Mouse (Mus musculus) testis, postnatal 10 days (tissue): ENCODE results near the gene Ggnbp2.

Experiments
- DNase-seq: peaks from one replicate; pipeline ENCODE4 v3.0.0; 2021; ENCODE audit warnings: low spot score

The Ggnbp2 gene

GRCm38 (mm10) chr11:84870337-84871043, at the start of gene Ggnbp2:
Gene Ggnbp2, minus strand, starts transcription at chr11:84870817.
- DNase-seq: peak; percentile 94

GRCm38 (mm10) chr11:84919951-84920350, 49.3 kb upstream of the Ggnbp2 start:
- no peak for DNase-seq

- DNase-seq: peak; percentile 58
These were observed 48.7 kb upstream of the Ggnbp2 start for GRCm38 (mm10) chr11:84919276-84919675.

GRCm38 (mm10) chr11:84918425-84918824, 47.8 kb upstream of the Ggnbp2 start:
- DNase-seq: peak; percentile 95

GRCm38 (mm10) chr11:84916703-84917300, 46.2 kb upstream of the Ggnbp2 start:
- no peak for DNase-seq

GRCm38 (mm10) chr11:84916053-84916702, 45.6 kb upstream of the Ggnbp2 start, which contains the start of gene Znhit3:
Gene Znhit3, minus strand, starts transcription at chr11:84916366.
- peak; percentile 83 for DNase-seq

GRCm38 (mm10) chr11:84914673-84915072, 44.1 kb upstream of the Ggnbp2 start:
- DNase-seq: no peak

- DNase-seq: no peak
These were observed 39.8 kb upstream of the Ggnbp2 start for GRCm38 (mm10) chr11:84910411-84910810.

- DNase-seq: no peak
These were observed 37.9 kb upstream of the Ggnbp2 start for GRCm38 (mm10) chr11:84908480-84908879.

- DNase-seq: no peak
These were observed 36.5 kb upstream of the Ggnbp2 start for GRCm38 (mm10) chr11:84907081-84907480.

- DNase-seq: no peak
These were observed 34.1 kb upstream of the Ggnbp2 start for GRCm38 (mm10) chr11:84904597-84905144.

GRCm38 (mm10) chr11:84893113-84893512, 22.5 kb upstream of the Ggnbp2 start:
- DNase-seq: no peak

- DNase-seq: no peak
These were observed 21.1 kb upstream of the Ggnbp2 start for GRCm38 (mm10) chr11:84891705-84892104.

GRCm38 (mm10) chr11:84889492-84889891, 18.9 kb upstream of the Ggnbp2 start:
- DNase-seq: peak; percentile 14

- peak; percentile 27 for DNase-seq
These were observed 17.4 kb upstream of the Ggnbp2 start for GRCm38 (mm10) chr11:84888025-84888424.

GRCm38 (mm10) chr11:84886767-84887511, 16.3 kb upstream of the Ggnbp2 start:
- DNase-seq: peak; percentile 32

- peak; percentile 31 for DNase-seq
These were observed 15.6 kb upstream of the Ggnbp2 start for GRCm38 (mm10) chr11:84886236-84886635.

GRCm38 (mm10) chr11:84885238-84885637, 14.6 kb upstream of the Ggnbp2 start:
- peak; percentile 29 for DNase-seq

GRCm38 (mm10) chr11:84882346-84882745, 11.7 kb upstream of the Ggnbp2 start:
- no peak for DNase-seq

GRCm38 (mm10) chr11:84880971-84881370, 10.4 kb upstream of the Ggnbp2 start:
- no peak for DNase-seq

GRCm38 (mm10) chr11:84880465-84880961, 9.9 kb upstream of the Ggnbp2 start:
- DNase-seq: peak; percentile 82
